Mouse (Mus musculus) intestine, embryonic 16.5 days (tissue): ENCODE measurements at regions not wholly inside any gene's neighbourhood (a gene's known extent, or its start where the extent isn't known, plus 50 kb on each side); places are given as distances from the start of the nearest gene placed in this dataset. TPM values are rescaled to one million over a fixed set of nuclear protein-coding genes. Genes with fewer than 3 reads are reported as not detected.

Source experiments
- ATAC-seq: fragments of 200-750 bp; cut with Nextera tagmentation; 2 replicates; pipeline ENCODE4 v1.8.0; 2017; ENCODE audit warnings: moderate TSS enrichment, moderate library complexity
- H3K27ac ChIP-seq: fragments of 300-500 bp; sonication (generic); 2 replicates; pipeline ENCODE4 v1.5.1; 2014; ENCODE audit warnings: mild to moderate bottlenecking, low read length
- H3K27me3 ChIP-seq: fragments of 300-500 bp; sonication (generic); replicated peaks from 2 replicates; pipeline ENCODE4 v1.6.1; 2014; ENCODE audit warnings: low read length, control low read depth, mixed read lengths; ENCODE audit not compliant: control insufficient read depth, insufficient read depth
- H3K36me3 ChIP-seq: fragments of 300-500 bp; sonication (generic); 2 replicates; pipeline ENCODE4 v1.6.1; 2014; ENCODE audit warnings: low read length, control low read depth; ENCODE audit not compliant: control insufficient read depth, insufficient read depth
- H3K4me1 ChIP-seq: fragments of 300-500 bp; sonication (generic); 2 replicates; pipeline ENCODE4 v1.6.1; 2014; ENCODE audit warnings: low read length, control low read depth, mixed read lengths; ENCODE audit not compliant: control insufficient read depth, insufficient read depth
- H3K4me2 ChIP-seq: fragments of 300-500 bp; sonication (generic); 2 replicates; pipeline ENCODE4 v1.6.1; 2014; ENCODE audit warnings: low read depth, low read length, control low read depth
- H3K4me3 ChIP-seq: fragments of 300-500 bp; sonication (generic); 2 replicates; pipeline ENCODE4 v1.5.1; 2014; ENCODE audit warnings: mild to moderate bottlenecking, low read length
- H3K9ac ChIP-seq: fragments of 300-500 bp; sonication (generic); 2 replicates; pipeline ENCODE4 v1.6.1; 2014; ENCODE audit warnings: low read depth, low read length
- H3K9me3 ChIP-seq: fragments of 300-500 bp; sonication (generic); 2 replicates; pipeline ENCODE4 v1.6.1; 2016; ENCODE audit warnings: low read length, control low read depth; ENCODE audit not compliant: control insufficient read depth
- WGBS: fragments of 180-500 bp; shearing (Covaris S2); extraction: QIAGEN DNeasy Blood & Tissue Kit; methylation state at CpG from one replicate; pipeline ENCODE4 v1.1.7; 2014; 5-methylcytosine and 5-hydroxymethylcytosine counted together
- microRNA-seq: library from miRNA; unstranded; fragments of <30 nt; microRNA quantifications from one replicate; pipeline ENCODE4, GENCODE M21; 2016

DNA sequence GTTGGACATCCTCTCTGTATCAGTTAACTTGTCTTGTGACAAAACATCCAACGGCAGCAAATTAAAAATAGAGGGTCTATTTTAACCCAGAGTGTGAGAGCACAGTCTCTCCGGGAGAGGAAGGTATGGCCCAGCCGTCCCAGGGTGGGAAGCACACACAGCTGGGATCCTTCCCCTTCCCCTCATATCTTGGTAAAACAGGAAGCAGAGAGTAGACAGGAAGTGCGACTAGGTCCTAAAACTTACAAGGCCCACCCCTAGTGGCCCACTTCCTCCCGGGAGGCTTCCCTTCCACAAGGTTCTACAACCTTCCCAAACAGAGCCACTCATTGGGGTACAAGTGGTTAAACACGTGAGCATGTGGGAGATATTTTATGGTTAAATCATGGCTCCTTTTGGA is 56.4 kb upstream of the Max start:
- WGBS, result 72% methylated on average over 6 of the region's 6 CpGs
- no peaks in the 10 kb centered on the region for H3K36me3 ChIP-seq
- no peak for ATAC-seq

DNA sequence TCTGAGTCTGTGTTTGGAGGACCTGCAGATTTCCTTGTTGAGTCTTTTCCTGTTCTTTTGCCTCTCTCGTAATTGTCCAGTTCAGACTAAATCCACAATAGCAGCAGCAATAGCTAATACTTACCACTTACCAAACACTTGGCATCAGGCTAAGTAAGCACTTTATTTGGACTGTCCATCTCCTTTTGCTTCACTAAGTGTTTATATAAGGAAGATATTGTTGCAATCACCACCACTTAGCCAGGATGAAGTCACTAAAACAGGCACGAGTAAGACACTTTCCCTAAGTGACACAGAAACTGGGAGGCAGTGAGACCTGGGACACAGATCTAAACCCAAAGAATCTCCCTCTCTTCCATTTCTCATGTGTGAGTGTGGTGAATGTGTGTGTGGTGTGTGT is 52.9 kb upstream of the Max start:
- Histone ChIP-seq H3K27ac (no peak overlapping the region), H3K36me3 (no peaks in the 10 kb centered on the region), H3K9me3 (no peaks in the 10 kb centered on the region), H3K4me3 (no peak overlapping the region), H3K9ac (no peak overlapping the region), H3K4me1 (no peaks in the 10 kb centered on the region), H3K27me3 (no peaks in the 10 kb centered on the region), H3K4me2 (no peak overlapping the region)
- ATAC-seq, result no peak
- 67% methylated on average over 2 of the region's 2 CpGs for WGBS

More for the DNA sequence above, 56.4 kb upstream of the Max start:
- H3K9ac ChIP-seq, result no peak overlapping the region
- no peak overlapping the region for H3K4me2 ChIP-seq
- H3K27me3 ChIP-seq, result no peaks in the 10 kb centered on the region
- no peak overlapping the region for H3K4me3 ChIP-seq
- H3K4me1 ChIP-seq, result no peaks in the 10 kb centered on the region
- H3K27ac ChIP-seq, result no peak overlapping the region
- H3K9me3 ChIP-seq, result no peaks in the 10 kb centered on the region

Small RNA genes in the stretch of these regions (microRNA-seq; reads per million reads assigned to microRNA genes)
- not detected for gene Gm22696
